Mouse (Mus musculus): ENCODE data around the gene Ppp1r15b.

Gene Ppp1r15b

DNA sequence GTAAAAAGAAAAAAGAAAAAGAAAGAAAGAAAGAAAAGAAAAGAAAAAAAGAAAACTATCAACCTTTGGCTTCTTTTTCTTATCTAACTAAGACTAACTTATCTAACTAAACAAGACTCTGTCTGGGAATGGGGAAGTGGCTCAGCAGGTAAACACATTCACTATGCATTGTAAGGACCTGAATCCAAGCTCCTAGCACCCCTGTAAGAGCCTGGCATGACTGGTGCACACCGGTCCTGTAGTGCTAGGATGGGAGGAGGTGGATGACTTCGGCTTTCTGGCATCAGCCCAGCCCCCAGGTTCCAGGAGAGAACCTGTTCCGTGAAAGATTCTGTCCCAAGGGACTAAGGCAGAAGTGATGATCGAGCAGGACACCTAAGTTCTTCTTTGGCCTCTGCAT, 30.6 kb downstream of the Ppp1r15b start:
- ATAC-seq (ENCODE audit: low TSS enrichment) = no peak

DNA sequence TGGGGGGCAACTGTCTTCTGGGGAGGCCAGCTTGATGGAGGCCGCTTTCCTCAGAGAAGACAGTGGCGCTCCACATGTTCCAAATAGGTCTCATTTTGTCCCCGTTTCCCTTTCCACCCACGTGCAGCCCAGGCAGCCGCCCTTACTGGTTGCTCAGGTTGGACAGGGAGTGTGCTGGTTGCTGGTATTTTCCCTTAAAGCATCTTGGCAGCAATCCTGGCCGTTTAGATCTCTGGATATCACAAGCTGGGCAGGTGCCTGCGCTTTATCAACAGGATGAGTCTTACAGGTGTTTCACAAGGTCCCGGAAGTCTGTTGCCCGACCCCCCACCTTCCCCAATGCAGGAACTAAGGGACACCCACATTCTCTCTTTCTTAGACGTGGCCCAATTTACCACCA, 31.1 kb downstream of the Ppp1r15b start:
- ATAC-seq (ENCODE audit: low TSS enrichment) = no peak

DNA sequence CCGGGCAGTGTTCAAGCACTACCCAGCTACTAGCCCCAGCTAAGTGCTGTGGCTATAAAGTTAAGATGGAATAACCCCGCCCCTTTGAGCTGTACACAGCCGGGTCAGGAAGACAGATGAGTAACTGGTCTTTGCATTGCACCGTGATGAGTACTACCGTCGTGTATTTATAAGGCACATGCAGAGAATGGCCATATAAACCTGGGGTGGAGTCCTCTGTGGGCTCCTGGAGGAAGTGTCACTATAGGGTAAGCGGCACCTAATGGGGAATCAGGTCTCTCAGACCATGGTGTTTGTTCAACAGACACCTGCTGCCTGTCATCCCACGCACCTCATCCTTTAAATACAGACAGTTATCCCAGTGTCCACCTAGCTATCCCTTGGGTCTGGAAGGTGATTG, 32.0 kb downstream of the Ppp1r15b start:
- ATAC-seq (ENCODE audit: low TSS enrichment) = no peak

DNA sequence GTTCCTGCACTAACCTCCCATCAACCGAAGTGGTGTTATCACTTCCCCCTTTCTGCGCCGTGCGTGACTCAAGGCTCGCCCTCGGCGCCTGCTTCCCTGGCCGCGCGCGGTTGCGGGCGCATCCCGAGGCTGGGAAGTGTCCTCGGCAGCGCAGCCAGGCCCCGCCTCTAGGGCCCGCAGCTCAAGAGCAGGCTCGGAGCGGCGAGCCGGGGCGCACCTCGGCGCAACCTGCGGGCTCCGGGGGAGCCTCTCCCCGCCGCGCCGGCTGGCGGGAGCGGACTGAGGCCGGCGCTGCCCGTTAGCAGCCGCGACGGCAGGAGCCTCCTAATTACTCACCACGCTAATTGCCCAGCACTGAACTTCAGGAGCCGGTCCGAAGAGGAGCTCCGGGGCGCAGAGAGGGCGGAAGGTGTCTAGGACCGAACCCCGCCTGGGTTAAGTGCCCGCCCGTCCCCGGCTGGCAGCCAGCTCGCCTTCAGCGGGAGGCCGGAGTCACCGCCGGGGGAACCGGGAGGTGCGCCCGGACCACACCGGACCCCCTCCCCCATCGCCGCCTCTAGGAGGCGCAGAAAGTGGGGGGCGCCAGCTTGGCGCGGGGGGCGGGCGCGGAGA, 33.0 kb downstream of the Ppp1r15b start, which contains the start of gene Plekha6:
Plekha6 (plus strand) TSS at position 391 of the 612 bp plus-strand sequence.
- ATAC-seq (ENCODE audit: low TSS enrichment) = peak; percentile 33; the same call in 1 of the 2 replicates

DNA sequence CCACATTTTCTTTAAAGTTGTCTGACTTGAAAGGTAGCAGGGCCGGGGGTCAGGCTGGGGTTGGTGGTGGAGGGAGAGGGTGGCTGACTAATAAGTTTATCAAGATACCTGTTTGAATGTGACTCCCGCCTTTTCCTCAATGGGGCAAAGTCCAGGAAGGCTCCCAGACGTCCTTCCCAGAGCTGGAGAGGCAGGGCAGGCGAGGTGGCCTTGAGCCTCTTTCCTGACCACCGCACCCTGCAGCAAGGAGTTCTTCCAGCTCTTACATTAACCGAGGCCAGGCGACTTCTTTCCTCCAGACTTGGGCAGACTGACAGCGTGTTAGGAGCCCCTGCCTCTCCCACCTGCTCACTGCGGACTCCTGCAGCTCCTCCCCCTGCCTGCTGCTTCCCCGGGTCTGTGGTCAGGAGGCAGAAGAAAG, 33.7 kb downstream of the Ppp1r15b start:
- ATAC-seq (ENCODE audit: low TSS enrichment) = no peak

DNA sequence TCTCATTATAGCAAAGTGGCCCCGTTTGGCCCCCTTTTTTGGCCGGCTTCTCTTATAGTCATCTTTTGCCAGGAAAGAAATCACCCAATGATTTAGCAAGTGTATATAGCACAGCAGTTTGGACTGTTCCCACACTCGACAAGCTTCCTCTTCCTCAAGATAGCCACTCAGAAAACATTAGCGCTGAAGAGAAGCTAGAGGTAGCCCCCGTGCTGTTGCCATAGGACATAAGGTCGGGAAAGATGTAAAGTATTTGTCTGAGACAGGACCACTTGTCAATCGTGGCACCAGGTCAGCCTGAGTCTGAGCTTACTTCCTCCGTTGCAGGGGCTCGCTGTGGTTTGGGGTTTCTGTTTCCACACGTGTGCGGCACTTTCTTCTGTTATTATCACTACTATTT, 34.2 kb downstream of the Ppp1r15b start:
- ATAC-seq (ENCODE audit: low TSS enrichment) = no peak

DNA sequence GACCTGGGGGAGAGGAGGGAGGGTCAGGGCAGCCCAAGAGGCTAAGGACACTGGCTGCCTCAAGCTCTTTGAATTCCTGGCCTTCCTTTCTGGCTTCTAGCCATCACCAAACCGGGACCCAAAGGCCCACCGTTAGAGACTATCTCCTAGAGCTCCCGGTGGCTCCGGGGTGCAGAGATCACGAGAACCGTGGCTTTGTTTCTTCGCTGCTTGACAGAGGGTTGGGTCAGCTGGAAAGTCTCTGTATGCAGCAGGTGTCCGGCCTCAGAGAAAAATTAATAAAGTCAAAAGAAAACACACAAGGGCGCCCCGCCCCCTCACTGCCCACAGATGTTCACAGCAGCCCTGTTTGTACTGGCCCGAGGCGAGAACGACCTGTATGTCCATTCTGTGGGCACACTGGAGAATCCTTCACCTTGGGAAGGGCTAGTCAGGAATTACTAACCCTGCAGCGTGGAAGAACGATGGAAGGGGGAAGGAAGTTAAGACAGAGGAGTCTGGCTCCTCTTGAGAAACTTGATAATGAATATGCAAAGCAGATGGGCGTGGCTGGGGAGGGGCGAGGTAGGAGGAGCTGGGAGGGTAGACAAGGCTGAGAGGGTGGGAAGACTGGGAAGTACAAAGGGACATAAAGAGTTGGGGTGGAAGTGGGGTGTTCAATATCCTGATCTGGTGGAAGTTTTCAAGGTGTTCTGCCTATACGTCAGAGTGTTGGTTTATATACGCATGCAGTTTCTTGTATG, 37.5 kb downstream of the Ppp1r15b start:
- no peak for ATAC-seq (ENCODE audit: low TSS enrichment)

DNA sequence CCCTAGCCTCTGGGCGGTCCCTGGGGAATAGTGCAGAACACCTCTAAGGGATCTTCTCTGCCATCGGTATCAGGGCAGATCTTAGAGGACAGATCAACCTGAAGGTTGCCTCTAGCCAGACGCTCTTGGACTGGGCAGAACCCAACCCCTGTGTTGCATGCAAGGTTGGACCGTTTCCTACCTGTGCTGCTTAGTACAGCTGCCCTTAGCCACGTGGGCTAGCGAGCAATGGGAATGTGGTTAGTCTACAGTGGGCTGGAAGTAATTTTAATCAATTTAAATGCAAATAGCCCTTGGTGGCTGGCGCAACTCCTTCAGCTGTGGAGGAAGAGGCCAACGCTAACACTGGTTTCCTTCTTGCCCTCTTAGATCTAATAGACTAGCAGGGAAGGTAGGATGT, 39.3 kb downstream of the Ppp1r15b start:
- ATAC-seq (ENCODE audit: low TSS enrichment) = no peak

DNA sequence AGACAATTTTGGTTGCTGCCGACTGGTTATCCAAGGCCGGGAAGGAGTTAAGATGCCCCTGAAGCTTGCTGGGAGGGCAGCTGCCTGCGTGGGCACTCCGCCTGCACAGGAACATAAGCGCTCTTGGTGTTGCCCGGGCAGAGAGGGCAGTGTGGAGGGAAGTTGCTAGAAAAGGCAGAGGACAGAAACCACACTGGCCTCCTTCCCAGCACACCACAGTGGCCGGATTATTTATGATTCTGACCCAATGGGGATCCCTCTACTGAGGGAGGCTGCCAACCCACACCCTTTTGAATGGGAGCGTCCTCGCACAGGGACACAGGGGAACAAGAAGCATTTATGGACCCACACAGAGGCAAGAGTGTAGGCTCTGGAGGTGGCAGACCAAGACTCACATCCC, 40.4 kb downstream of the Ppp1r15b start:
- peak; percentile 48; the same call in 1 of the 2 replicates for ATAC-seq (ENCODE audit: low TSS enrichment)

DNA sequence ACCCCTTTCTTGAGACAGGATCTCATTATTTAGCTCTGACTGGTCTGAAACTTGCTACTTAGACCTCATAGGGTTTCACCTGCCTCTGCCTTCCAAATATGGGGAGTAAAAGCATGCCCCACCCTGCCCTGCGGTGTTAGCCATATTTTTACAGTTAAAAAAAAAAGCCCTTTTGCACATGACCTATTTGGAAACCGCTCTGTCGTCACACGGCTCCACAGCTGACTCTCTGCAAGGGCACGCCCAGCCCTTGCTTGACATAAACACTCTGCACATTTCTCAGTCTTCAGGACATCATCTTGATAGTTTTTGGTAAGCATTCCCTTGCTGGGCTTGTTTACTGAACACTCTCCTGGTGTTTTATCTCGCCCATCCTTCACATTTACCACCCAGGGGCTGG, 44.2 kb downstream of the Ppp1r15b start:
- no peak for ATAC-seq (ENCODE audit: low TSS enrichment)

DNA sequence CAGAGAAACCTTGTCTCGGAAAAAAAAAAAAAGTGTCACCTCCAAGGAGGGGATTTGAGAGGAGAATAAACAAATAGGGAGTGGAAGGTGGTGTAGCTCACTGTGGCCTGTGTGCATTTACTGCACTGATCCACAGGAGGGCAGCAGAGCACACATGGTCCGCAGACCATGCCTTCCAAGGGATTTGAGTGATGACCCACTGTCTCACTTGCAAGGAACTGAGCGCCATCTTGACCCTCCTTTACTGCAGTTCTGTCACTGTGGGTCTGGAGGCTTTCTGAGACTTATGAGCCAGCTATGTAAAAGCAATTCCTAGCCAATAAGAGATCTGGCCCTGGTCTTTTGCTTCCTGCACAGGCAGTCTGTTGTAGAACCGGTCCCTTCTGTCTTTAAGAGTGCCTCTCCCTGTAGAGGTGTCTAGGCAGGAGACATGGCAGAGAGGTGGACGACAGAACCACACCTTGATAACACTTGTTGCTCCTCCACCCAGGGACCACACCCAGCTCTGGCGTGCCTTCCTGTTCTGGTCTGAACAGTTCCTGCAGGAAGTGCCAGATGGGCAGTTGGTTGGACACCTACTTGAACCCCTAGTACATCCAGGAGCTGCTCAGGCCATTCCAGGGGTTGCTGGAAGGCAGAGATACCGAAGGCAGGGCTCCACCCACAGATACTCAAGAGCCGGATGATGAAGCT, 46.7 kb downstream of the Ppp1r15b start:
- ATAC-seq (ENCODE audit: low TSS enrichment) = no peak

DNA sequence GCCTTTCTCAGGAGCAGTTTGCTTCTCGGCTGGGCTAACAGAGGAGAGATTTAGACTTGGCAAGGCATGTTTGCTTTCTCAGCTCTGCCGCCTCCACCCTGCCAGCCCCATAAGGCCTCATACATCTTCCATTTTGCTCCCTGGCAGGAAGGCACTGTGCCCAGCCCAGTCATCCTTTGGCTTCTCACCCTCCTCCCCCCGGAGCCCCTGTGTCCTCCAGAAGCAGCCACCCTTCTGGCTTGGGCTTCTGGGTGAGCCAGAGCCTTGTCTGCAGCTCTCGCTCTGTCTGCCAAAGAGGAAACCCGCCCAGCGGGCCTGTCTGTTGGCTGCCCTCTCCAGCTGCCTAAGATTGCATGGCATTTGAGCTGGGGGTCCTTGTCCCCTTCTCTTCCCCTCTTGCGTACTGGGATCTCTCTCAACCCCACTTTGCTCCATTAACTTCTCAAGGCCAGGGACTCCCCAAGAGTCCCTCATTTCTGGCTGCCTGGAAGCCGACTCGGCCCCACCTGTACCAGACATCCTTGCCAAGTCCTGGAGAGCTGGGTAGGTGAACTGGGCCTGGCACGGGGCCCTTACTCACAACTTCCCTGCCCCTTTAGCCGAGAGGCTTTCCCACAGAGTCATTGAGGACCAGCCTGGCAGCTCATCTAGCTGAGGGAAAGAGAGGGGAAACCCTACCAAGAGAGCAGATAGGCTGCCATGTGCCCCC, 47.9 kb downstream of the Ppp1r15b start:
- peak; percentile 42 for ATAC-seq (ENCODE audit: low TSS enrichment)

DNA sequence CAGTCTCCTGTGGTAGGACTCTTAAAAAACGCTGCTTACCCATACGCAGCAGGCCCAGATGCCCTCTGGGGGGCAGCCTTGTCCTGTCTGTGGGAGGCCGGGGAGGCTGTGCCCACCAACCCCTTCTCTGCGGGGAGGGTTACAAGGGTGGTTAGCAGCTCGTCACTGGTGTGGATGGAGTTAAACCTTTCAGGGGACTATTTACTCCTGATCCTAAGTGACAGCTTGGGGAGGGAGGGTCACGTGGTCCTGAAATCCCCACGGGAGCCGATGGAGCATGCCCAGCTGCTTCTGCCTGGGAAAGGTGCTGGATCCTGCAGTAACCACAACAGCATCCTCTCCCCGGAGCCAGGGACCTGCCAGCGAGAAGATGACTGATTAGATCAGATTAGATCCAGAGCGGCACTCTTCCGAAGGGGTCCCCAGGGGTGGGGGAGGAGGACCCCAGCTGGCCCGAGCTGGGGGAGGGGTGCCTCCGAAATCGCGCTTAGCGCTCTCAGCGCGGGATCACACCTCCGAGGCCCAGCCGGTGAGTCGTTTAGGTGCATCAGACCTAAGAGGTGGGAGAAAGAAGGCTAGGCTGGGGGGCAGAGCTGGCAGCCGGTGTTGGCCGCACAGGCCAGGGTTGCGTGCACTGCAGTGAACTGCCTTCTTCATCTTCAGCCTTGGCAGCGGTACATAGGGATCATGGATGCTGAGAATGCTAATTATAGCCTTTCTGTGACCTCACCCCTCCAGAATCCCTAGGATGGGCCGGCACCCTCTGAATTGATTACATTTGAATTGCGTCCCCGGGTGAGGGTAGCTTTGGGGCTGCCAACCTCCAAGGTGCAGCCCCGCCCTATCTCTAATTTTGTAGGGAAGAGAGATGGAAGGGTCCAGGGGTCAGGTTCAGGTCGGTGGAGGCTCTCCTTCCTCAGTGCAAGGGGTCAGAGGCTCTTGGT, 50.4 kb downstream of the Ppp1r15b start:
- ATAC-seq (ENCODE audit: low TSS enrichment) = peak; percentile 66

DNA sequence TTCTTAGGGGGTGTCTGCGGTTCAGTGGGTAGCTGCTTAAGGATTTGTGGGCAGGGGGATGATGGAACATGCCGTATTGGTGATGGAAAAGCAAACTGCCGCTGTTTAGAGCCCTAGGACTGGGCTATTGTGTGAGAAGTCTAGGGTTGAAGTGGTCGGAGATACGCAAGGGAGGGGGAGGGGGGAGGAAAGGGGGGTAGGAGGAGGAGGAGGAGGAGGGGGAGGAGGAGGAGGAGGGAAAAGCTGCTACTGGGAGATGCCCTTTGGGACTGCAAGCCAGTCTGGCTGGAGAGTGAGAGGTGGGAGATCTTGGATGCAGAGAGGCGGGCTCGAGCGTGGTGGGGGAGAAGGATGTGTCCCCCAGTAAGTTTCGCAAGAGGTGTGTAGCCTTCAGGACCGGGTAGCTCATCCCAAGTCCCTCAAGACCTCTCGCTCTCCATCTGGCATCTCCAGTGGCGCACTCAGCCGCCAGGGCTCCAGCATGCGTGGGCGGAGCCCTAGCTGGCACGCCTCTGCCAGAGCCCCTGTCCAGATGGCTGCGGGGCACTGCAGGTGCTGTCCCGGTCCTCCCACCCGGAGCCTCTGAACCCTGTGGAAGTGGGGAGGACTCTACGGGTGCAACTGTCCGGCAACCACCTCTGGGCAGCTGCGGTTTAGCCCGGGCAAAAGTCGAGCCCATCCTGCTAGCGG, 51.2 kb downstream of the Ppp1r15b start:
- ATAC-seq (ENCODE audit: low TSS enrichment) = 0 out of 2 replicates have a peak, but pooled peaks have one; percentile 7

DNA sequence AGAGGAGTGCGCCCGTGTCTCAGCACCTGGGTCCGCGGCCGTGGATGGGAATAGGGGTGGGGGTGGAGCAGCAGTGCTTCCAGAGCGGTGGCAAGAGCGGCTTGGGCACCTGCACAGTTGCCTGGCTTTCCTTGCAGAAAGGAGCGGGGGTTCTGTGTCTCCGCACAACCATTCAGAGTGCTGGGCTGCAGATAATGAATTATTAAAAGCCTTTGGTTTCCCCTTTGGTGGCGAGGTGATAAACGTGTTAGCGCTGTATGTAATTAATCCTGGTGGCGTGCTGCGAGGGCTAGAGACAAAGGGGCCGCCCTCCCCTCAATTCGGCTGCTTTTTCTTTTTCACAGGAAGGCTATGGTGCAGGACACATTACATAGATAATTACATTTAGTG, 51.8 kb downstream of the Ppp1r15b start:
- peak; percentile 22; the same call in 1 of the 2 replicates for ATAC-seq (ENCODE audit: low TSS enrichment)

DNA sequence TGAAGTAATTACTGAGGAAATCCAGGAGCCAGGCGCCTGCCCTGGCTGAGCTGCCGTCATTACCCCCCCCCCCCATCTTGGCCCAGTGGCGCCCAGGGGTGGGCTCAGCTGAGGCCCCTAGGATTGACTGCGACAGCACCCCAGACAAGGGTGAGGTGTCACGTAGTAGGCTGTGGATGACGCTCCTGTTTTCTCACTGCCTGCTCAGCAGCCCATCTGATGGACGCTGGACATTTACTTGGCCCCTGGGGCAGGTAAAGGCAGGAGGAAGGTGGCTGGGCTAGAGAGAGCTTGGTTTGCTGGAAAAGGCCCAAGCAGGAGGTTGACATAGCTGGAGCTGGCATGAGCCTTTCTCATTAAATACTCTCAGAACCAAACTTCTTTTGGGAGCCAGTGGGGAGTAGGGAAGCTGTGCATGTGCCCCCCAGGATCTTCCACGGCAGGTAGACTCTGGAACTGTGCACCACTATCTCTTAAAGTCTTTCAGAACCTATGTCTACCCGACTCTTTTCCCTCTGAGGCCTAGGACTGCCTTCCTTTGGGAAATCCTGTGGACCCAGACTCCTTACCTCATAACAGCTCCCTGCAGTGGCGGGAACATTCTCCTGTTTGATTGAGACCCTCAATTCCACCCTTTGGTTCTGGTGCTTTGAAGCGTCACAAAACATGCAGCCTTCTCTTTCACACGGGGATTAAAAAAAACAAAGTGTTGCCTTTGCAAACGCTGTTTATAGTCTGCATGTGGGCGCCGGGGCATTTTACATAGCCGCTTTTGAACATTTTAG, 52.4 kb downstream of the Ppp1r15b start:
- ATAC-seq (ENCODE audit: low TSS enrichment) = no peak

DNA sequence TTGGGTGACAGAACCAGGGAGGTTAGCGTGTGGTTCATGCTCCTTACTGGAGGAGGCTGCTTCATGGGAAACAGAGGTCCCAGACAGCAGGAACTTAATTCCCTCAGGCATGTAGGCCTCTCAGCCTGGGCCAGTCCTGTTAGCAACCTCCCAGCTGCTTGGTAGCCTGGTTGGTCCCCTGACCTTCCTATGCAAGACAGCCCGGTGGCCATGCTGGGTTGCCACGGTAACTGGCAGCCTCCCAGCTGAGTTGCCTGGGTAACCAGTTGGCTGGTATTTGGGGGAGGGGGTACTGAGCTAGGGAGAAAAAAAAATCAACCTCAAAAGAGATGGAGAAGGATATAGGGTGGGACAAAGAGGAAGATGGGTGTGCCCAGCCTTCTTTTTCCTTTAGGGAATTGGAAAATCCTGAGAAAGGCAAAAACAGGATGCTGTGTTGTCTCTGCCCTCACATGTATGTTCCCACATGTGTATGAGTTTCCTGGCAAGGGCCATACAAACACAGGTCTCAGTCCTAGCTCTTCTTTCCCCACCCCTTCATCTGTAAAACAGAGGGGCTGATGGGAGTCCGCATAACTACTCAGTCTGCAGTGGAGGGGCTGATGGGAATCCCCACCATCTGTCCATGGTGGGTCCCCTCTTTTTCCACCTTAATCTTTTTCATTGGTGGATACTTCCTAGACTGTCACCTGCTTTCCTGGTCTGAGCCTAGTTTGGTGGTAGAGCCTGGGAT, 57.2 kb downstream of the Ppp1r15b start:
- ATAC-seq (ENCODE audit: low TSS enrichment) = no peak

DNA sequence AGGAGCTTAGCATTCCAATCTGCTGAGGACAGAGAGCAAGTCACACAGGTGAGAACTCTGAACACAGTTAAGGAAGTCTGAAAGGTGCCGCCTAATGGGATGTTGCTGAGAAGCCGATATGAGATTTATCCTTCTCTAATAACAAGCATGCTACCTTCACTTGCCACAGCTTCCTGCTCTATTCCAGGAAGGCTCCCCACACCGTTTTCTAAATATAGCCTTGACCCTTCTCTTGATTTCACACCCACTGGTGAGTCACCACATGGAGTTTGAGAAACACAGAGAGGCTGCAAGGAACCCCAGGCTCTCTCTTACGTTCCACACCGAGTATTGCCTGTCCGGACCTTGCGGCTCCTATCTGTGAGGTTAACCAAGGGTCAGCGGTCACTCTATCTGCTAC, 57.8 kb downstream of the Ppp1r15b start:
- ATAC-seq (ENCODE audit: low TSS enrichment) = peak; percentile 25; the same call in 1 of the 2 replicates

All from frontal cortex, adult (tissue).